Mouse (Mus musculus) forebrain, embryonic 11.5 days (tissue): ENCODE measurements around the gene Csnk2b. TPM values are rescaled to one million over a fixed set of nuclear protein-coding genes. Genes with fewer than 3 reads are reported as not detected.

Experiments used
- ATAC-seq: fragments of 200-750 bp; cut with Nextera tagmentation; replicated peaks from 2 replicates; pipeline ENCODE4 v1.8.0; 2017; ENCODE audit warnings: moderate TSS enrichment; ENCODE audit not compliant: low FRiP score
- DNase-seq: peaks from one replicate; pipeline ENCODE4 v3.0.0-alpha.2; 2017; ENCODE audit warnings: low spot score
- H3K27ac ChIP-seq: fragments of 300-500 bp; sonication (generic); 2 replicates; pipeline ENCODE4 v1.5.1; 2014; ENCODE audit warnings: low read depth, low read length
- H3K27me3 ChIP-seq: fragments of 300-500 bp; sonication (generic); 2 replicates; pipeline ENCODE4 v1.6.1; 2014; ENCODE audit warnings: mild to moderate bottlenecking, low read length, mixed read lengths; ENCODE audit not compliant: control insufficient read depth, insufficient read depth
- H3K36me3 ChIP-seq: fragments of 300-500 bp; sonication (generic); 2 replicates; pipeline ENCODE4 v1.6.1; 2014; ENCODE audit warnings: mild to moderate bottlenecking, low read length, moderate library complexity, mixed read lengths; ENCODE audit not compliant: control insufficient read depth, insufficient read depth
- H3K4me1 ChIP-seq: fragments of 300-500 bp; sonication (generic); replicated peaks from 2 replicates; pipeline ENCODE4 v1.6.1; 2014; ENCODE audit warnings: low read length, mixed read lengths; ENCODE audit not compliant: control insufficient read depth, insufficient read depth
- H3K4me2 ChIP-seq: fragments of 300-500 bp; sonication (generic); 2 replicates; pipeline ENCODE4 v1.6.1; 2014; ENCODE audit warnings: low read depth, mild to moderate bottlenecking, low read length, moderate library complexity, mixed read lengths; ENCODE audit not compliant: severe bottlenecking
- H3K4me3 ChIP-seq: fragments of 300-500 bp; sonication (generic); 2 replicates; pipeline ENCODE4 v1.5.1; 2014; ENCODE audit warnings: low read depth, low read length
- H3K9ac ChIP-seq: fragments of 300-500 bp; sonication (generic); 2 replicates; pipeline ENCODE4 v1.6.1; 2014; ENCODE audit warnings: low read length
- H3K9me3 ChIP-seq: fragments of 300-500 bp; sonication (generic); 2 replicates; pipeline ENCODE4 v1.6.1; 2016; ENCODE audit warnings: low read length, mixed read lengths; ENCODE audit not compliant: control insufficient read depth
- WGBS: fragments of 180-500 bp; shearing (Covaris S2); extraction: QIAGEN DNeasy Blood & Tissue Kit; methylation state at CpG from one replicate; pipeline ENCODE4 v1.1.7; 2014; 5-methylcytosine and 5-hydroxymethylcytosine counted together
- polyA plus RNA-seq: library from polyadenylated mRNA; unstranded; fragments of >200 nt; fragmentation: Nextera tagmentation; extraction: Ambion mirVana; gene quantifications from 2 replicates; pipeline ENCODE4 v1.2.1, GENCODE M21; 2014

The Csnk2b gene
- polyA plus RNA-seq, 1 experiment from 2014 or later: 296 TPM

DNA sequence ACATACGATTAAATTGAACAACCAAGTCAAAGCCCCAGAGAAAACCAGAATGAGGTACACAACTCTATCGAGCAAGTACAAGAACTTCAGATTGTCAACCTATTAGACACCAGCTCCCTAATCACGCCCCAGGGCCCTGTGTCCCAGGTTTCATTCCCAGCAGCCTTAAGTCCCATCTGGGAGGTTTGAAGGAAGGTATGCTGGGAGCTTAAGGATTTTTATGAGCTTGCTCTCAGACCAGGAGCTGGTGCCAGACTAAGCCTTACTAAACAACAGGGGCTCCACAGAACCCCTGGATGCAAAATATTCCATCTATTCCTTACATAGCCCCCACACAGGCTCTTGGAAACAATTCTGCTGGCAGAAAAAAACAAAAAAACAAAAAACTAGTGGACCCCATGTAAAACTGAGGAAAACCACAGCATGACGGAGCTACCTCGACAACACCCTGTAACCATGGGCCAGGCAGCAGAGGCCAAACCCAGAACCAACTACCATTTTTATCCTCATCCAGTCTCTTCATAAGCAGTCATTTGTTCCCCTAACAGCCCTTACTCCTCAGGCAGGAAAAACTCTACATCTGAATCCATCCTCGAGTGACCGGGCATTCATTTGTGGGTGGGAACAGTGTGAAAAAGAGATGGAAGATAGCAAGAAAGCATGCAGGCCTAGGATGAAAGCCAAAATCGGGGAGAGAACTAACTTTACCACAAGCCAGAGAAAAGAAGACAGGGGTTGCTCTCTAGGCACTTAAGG lies 41.7 kb upstream of the Csnk2b start:
- H3K4me2 ChIP-seq: peak overlapping the region; percentile 93
- H3K4me1 ChIP-seq: peaks cover 9% of the 10 kb centered on the region
- H3K9ac ChIP-seq: peak overlapping the region; percentile 100
- 20% methylated on average over 8 of the region's 8 CpGs for WGBS
- H3K4me3 ChIP-seq: peak overlapping the region; percentile 100
- ATAC-seq (no peak), DNase-seq (no peak)
- peak overlapping the region; percentile 95 for H3K27ac ChIP-seq
- no peaks in the 10 kb centered on the region for H3K9me3 ChIP-seq
- no peaks in the 10 kb centered on the region for H3K27me3 ChIP-seq
- H3K36me3 ChIP-seq: peaks cover 31% of the 10 kb centered on the region

- DNase-seq: peak; percentile 53
- Histone ChIP-seq H3K27ac (no peak overlapping the region), H3K4me3 (peak overlapping the region; percentile 100), H3K36me3 (peaks cover 38% of the 10 kb centered on the region), H3K4me1 (peaks cover 9% of the 10 kb centered on the region), H3K27me3 (no peaks in the 10 kb centered on the region), H3K9me3 (no peaks in the 10 kb centered on the region), H3K4me2 (peak overlapping the region; percentile 93), H3K9ac (peak overlapping the region; percentile 100)
- ATAC-seq: no peak
- WGBS: 66% methylated on average over 12 of the region's 12 CpGs
Observed at GRCm38 (mm10) chr17:35162730-35163129, 40.9 kb upstream of the Csnk2b start.

DNA sequence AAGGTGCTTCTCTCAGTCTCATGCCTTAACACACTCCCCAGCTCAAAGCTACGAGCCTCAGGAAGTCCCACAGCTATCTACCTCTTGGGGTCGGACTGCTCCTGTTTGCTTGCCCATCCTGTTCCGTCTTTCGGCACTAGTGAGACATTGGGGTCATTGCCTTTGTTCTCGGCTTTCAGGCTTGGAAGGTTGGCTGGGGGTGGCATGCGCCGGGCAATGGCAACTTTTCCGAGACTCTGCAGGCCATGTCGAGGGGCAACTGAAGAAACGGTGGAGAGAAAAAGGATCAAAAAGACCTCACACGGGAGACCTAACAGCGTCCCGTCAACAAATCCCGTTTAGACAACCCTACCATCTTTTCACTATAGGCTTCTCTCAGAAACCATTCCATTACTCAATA lies 40.3 kb upstream of the Csnk2b start:
- H3K4me2 ChIP-seq: peak overlapping the region; percentile 93; the same call in 1 of the 2 replicates
- no peak for DNase-seq
- H3K27ac ChIP-seq: no peak overlapping the region
- no peak overlapping the region for H3K9ac ChIP-seq
- no peak overlapping the region for H3K4me3 ChIP-seq
- H3K9me3 ChIP-seq: no peaks in the 10 kb centered on the region
- H3K4me1 ChIP-seq: peaks cover 9% of the 10 kb centered on the region
- ATAC-seq: no peak
- whole genome bisulfite sequencing: 84% methylated on average over 14 of the region's 14 CpGs
- H3K27me3 ChIP-seq: no peaks in the 10 kb centered on the region
- peaks cover 44% of the 10 kb centered on the region for H3K36me3 ChIP-seq

- WGBS: 93% methylated on average over 11 of the region's 11 CpGs
- peaks cover 9% of the 10 kb centered on the region for H3K4me1 ChIP-seq
- H3K4me3 ChIP-seq: no peak overlapping the region
- H3K4me2 ChIP-seq: no peak overlapping the region
- no peaks in the 10 kb centered on the region for H3K9me3 ChIP-seq
- DNase-seq (no peak), ATAC-seq (no peak)
- H3K27ac ChIP-seq: no peak overlapping the region
- peaks cover 48% of the 10 kb centered on the region for H3K36me3 ChIP-seq
- no peak overlapping the region for H3K9ac ChIP-seq
- H3K27me3 ChIP-seq: no peaks in the 10 kb centered on the region
Observed at GRCm38 (mm10) chr17:35161421-35161820, 39.6 kb upstream of the Csnk2b start.

GRCm38 (mm10) chr17:35159638-35160037 lies 37.8 kb upstream of the Csnk2b start:
- H3K27ac ChIP-seq: no peak overlapping the region
- ATAC-seq (no peak), DNase-seq (no peak)
- H3K9me3 ChIP-seq: no peaks in the 10 kb centered on the region
- no peak overlapping the region for H3K9ac ChIP-seq
- 89% methylated on average over 7 of the region's 7 CpGs for WGBS
- peaks cover 63% of the 10 kb centered on the region for H3K36me3 ChIP-seq
- H3K4me2 ChIP-seq: no peak overlapping the region
- H3K27me3 ChIP-seq: no peaks in the 10 kb centered on the region
- H3K4me3 ChIP-seq: no peak overlapping the region
- H3K4me1 ChIP-seq: peaks cover 6% of the 10 kb centered on the region

GRCm38 (mm10) chr17:35158850-35159593 lies 37.2 kb upstream of the Csnk2b start:
- 95% methylated on average over 16 of the region's 16 CpGs for WGBS
- no peak for ATAC-seq

GRCm38 (mm10) chr17:35157661-35158175 lies 35.9 kb upstream of the Csnk2b start:
- Histone ChIP-seq H3K4me1 (peaks cover 3% of the 10 kb centered on the region), H3K9me3 (no peaks in the 10 kb centered on the region), H3K9ac (no peak overlapping the region), H3K27ac (no peak overlapping the region), H3K36me3 (peaks cover 81% of the 10 kb centered on the region), H3K4me3 (no peak overlapping the region), H3K27me3 (no peaks in the 10 kb centered on the region), H3K4me2 (no peak overlapping the region)
- WGBS: 95% methylated on average over 8 of the region's 8 CpGs
- no peak for ATAC-seq
- DNase-seq: peak; percentile 50

More at GRCm38 (mm10) chr17:35158850-35159593, 37.2 kb upstream of the Csnk2b start:
- peaks cover 69% of the 10 kb centered on the region for H3K36me3 ChIP-seq
- H3K27me3 ChIP-seq: no peaks in the 10 kb centered on the region
- no peak overlapping the region for H3K4me3 ChIP-seq
- no peak overlapping the region for H3K27ac ChIP-seq
- H3K9ac ChIP-seq: no peak overlapping the region
- H3K9me3 ChIP-seq: no peaks in the 10 kb centered on the region
- peaks cover 6% of the 10 kb centered on the region for H3K4me1 ChIP-seq
- H3K4me2 ChIP-seq: no peak overlapping the region
- no peak for DNase-seq

DNA sequence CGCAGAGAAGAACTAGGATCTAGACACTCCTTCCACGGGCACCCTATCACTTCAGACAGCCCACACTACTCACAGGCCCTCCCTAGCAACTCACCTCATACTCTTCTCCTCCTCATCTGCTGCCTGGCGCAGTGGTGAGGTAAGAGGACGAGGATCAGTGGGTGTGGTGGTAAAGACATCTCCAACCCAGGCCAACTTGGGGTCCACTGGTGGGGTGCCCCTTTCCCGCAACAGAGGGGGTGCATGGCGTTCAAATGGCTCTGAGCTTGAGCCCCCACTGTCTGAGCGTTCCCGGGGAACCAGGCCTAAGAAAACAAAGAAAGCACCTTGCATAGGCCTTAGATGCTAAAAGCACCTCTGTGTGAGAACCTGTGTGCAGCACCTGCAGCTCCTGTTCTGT lies 35.4 kb upstream of the Csnk2b start:
- no peak overlapping the region for H3K9ac ChIP-seq
- peaks cover 86% of the 10 kb centered on the region for H3K36me3 ChIP-seq
- H3K9me3 ChIP-seq: no peaks in the 10 kb centered on the region
- DNase-seq (no peak), ATAC-seq (no peak)
- H3K4me3 ChIP-seq: no peak overlapping the region
- H3K27me3 ChIP-seq: no peaks in the 10 kb centered on the region
- WGBS: 92% methylated on average over 8 of the region's 8 CpGs
- no peak overlapping the region for H3K27ac ChIP-seq
- H3K4me2 ChIP-seq: no peak overlapping the region
- no peaks in the 10 kb centered on the region for H3K4me1 ChIP-seq
